Comparison of ENCODE assay signal across 24 mouse cellular contexts in genomic region chr15:82382441-82382840, GRCm38 (mm10). TPM values are rescaled to one million over a fixed set of nuclear protein-coding genes. Genes with fewer than 3 reads are reported as not detected.
DNase-seq lines count a peak whose midpoint lies in the region; ATAC-seq and TF ChIP-seq lines count a peak whose summit lies in the region.
"Had no signal": no experiment of that assay in that cellular context is flagged by ENCODE, and none has a peak within 500 bp of the region (broad histone marks: within the 10 kb centered on the region; RNA-seq: fewer than 3 reads in every experiment).

No protein-coding gene starts in this region.

- H3K9ac ChIP-seq in liver, adult 2 months (ENCODE audit: low read depth, low read length) = no peak overlapping the region
- no peak overlapping the region for H3K9ac ChIP-seq in liver, postnatal 0 days (replicated peaks)

- ATAC-seq in liver, postnatal 0 days = no peak
- ATAC-seq: activated CD4-positive, CD25-positive, alpha-beta regulatory T cell, adult 4 months; CD4-positive, CD25-positive, alpha-beta regulatory T cell, adult 4 months; Patski had no signal

- no peak overlapping the region for H3K4me2 ChIP-seq in liver, postnatal 0 days (ENCODE audit: low read depth, low read length)

- H3K27ac ChIP-seq in layer of hippocampus, adult 2 months = peak overlapping the region; percentile 83; the same call in 1 of the 2 replicates
- H3K27ac ChIP-seq in liver, adult 2 months (replicated peaks; ENCODE audit: insufficient read depth, low read depth, low read length) = no peak overlapping the region
- H3K27ac ChIP-seq in liver, postnatal 0 days (ENCODE audit: low read depth) = no peak overlapping the region

- TF ChIP-seq EP300 in liver, postnatal 0 days (IDR thresholded peaks at IDR 0.05; ENCODE audit: low read depth) = no peak

- peaks cover 22% of the 10 kb centered on the region for H3K4me1 ChIP-seq in liver, adult 2 months (ENCODE audit: control insufficient read depth, insufficient read depth, low read length)
- H3K4me1 ChIP-seq in liver, postnatal 0 days (ENCODE audit: insufficient read depth) = 0 out of 2 replicates have a peak, but pooled peaks cover 3% of the 10 kb centered on the region

- no peak for DNase-seq in layer of hippocampus, adult 2 months (ENCODE audit: low spot score in 2 of 2)
- no peak for DNase-seq in layer of hippocampus, adult 11-12 months (ENCODE audit: low spot score)
- DNase-seq in liver, adult 2 months (ENCODE audit: extremely low read depth, low read depth, low spot score) = peak; percentile 94
- no peak for DNase-seq in liver, postnatal 0 days
- DNase-seq: adrenal gland, adult 2 months; adrenal gland, adult 8-10 months; adrenal gland, postnatal 10 days; adrenal gland, postnatal 14 days; adrenal gland, postnatal 25 days; adrenal gland, postnatal 36 days; B cell, adult 2 months; cerebellum, adult 11 months; cerebellum, adult 11-12 months; cerebellum, adult 18-20 months had no signal

- no peak overlapping the region for H3K4me3 ChIP-seq in layer of hippocampus, adult 2 months
- H3K4me3 ChIP-seq in liver, adult 2 months (ENCODE audit: insufficient read depth, low read depth, low read length) = no peak overlapping the region
- H3K4me3 ChIP-seq in liver, postnatal 0 days (ENCODE audit: low read depth, low read length) = no peak overlapping the region

- peaks cover 8% of the 10 kb centered on the region; the same call in 1 of the 2 replicates for H3K79me2 ChIP-seq in liver, adult 2 months (ENCODE audit: control insufficient read depth, insufficient read depth, low read length)

- TF ChIP-seq POLR2A in liver, adult 2 months (IDR thresholded peaks at IDR 0.05; ENCODE audit: extremely low read depth, insufficient read depth, low read length) = no peak

- H3K9me3 ChIP-seq in liver, postnatal 0 days (ENCODE audit: low read length) = no peaks in the 10 kb centered on the region
- H3K9me3 ChIP-seq: G1E had no signal

- TF ChIP-seq CTCF in layer of hippocampus, adult 2 months (conservative IDR thresholded peaks at IDR 0.05) = no peak
- no peak for TF ChIP-seq CTCF in liver, adult 2 months (IDR thresholded peaks at IDR 0.05; ENCODE audit: low read depth, low read length)
- TF ChIP-seq CTCF in liver, postnatal 0 days (IDR thresholded peaks at IDR 0.05; ENCODE audit: low read depth) = no peak

- no peaks in the 10 kb centered on the region for H3K36me3 ChIP-seq in liver, adult 2 months (ENCODE audit: control insufficient read depth, insufficient read depth, low read length)
- no peaks in the 10 kb centered on the region for H3K36me3 ChIP-seq in liver, postnatal 0 days (replicated peaks; ENCODE audit: insufficient read depth, low read length)
- H3K36me3 ChIP-seq: G1E had no signal

- 33% methylated on average over 2 of the region's 2 CpGs for WGBS in liver, adult 2 months
- 52% methylated on average over 2 of the region's 2 CpGs for WGBS in liver, postnatal 0 days (ENCODE audit: insufficient replicate concordance)

- no peaks in the 10 kb centered on the region for H3K27me3 ChIP-seq in liver, adult 2 months (ENCODE audit: control insufficient read depth, insufficient read depth, low read length)
- H3K27me3 ChIP-seq in liver, postnatal 0 days (ENCODE audit: insufficient read depth, low read length) = no peaks in the 10 kb centered on the region

RNA-seq across cellular contexts. Expression of gene Cyp2d22, which starts 2.4 kb away (rescaled TPM):
- 10 to 100 TPM; 43.0 to 53.8 TPM for total RNA-seq in layer of hippocampus, adult 2 months (2021)
- total RNA-seq in liver, adult 2 months (2014; rRNA removed) = 83.3 and 105 TPM in 2 replicates
- 316 and 337 TPM in 2 replicates for polyA plus RNA-seq in liver, adult 2 months (2012; rRNA removed)
- polyA plus RNA-seq in liver, postnatal 0 days (2015; fragmentation: Nextera tagmentation; extraction: Ambion mirVana) = 42.0 and 44.9 TPM in 2 replicates
- total RNA-seq: MEL had no signal
- polyA plus RNA-seq: G1E had no signal

RNA-seq across cellular contexts. Expression of gene Cyp2d11, which starts 11.4 kb away (rescaled TPM):
- total RNA-seq in layer of hippocampus, adult 2 months (2021) = under 1 TPM in 1 of 2 experiments, not detected in 1; 0.23 TPM
- total RNA-seq in liver, adult 2 months (2014; rRNA removed) = 0.46 and 0.54 TPM in 2 replicates
- 0.32 and 0.91 TPM in 2 replicates for polyA plus RNA-seq in liver, adult 2 months (2012; rRNA removed)
- polyA plus RNA-seq in liver, postnatal 0 days (2015; fragmentation: Nextera tagmentation; extraction: Ambion mirVana) = 0.20 and 0.25 TPM in 2 replicates
- total RNA-seq: adrenal gland, postnatal 14 days; adrenal gland, postnatal 36 days; CH12.LX; ES-E14; G1E; MEL had no signal
- polyA plus RNA-seq: activated CD4-positive, CD25-positive, alpha-beta regulatory T cell, adult 4 months; adrenal gland, adult 2 months; brain, embryonic 14.5 days; C2C12; CD4-positive, CD25-positive, alpha-beta regulatory T cell, adult 4 months; G1E; Patski had no signal

RNA-seq across cellular contexts. Expression of gene Cyp2d10, which starts 24.6 kb away (rescaled TPM):
- under 1 TPM in 1 of 2 experiments, not detected in 1; 0.32 TPM for total RNA-seq in layer of hippocampus, adult 2 months (2021)
- total RNA-seq in liver, adult 2 months (2014; rRNA removed) = 729 and 912 TPM in 2 replicates
- 1,682 and 1,823 TPM in 2 replicates for polyA plus RNA-seq in liver, adult 2 months (2012; rRNA removed)
- 384 and 387 TPM in 2 replicates for polyA plus RNA-seq in liver, postnatal 0 days (2015; fragmentation: Nextera tagmentation; extraction: Ambion mirVana)
- total RNA-seq: adrenal gland, adult 18-20 months; CH12.LX; ES-E14; MEL had no signal
- polyA plus RNA-seq: activated CD4-positive, CD25-positive, alpha-beta regulatory T cell, adult 4 months; brain, embryonic 14.5 days; C2C12; CD4-positive, CD25-positive, alpha-beta regulatory T cell, adult 4 months; G1E had no signal

RNA-seq across cellular contexts. Expression of gene Ndufa6, which starts 28.3 kb away (rescaled TPM):
- 100 to 1,000 TPM; 209 to 211 TPM for total RNA-seq in layer of hippocampus, adult 2 months (2021)
- total RNA-seq in liver, adult 2 months (2014; rRNA removed) = 931 and 1,175 TPM in 2 replicates
- polyA plus RNA-seq in liver, adult 2 months (2012; rRNA removed) = 441 and 456 TPM in 2 replicates
- 642 and 691 TPM in 2 replicates for polyA plus RNA-seq in liver, postnatal 0 days (2015; fragmentation: Nextera tagmentation; extraction: Ambion mirVana)

RNA-seq across cellular contexts. Expression of gene Smdt1, which starts 43.7 kb away (rescaled TPM):
- total RNA-seq in layer of hippocampus, adult 2 months (2021) = 100 to 1,000 TPM; 138 to 144 TPM
- 137 and 141 TPM in 2 replicates for total RNA-seq in liver, adult 2 months (2014; rRNA removed)
- polyA plus RNA-seq in liver, adult 2 months (2012; rRNA removed) = 165 and 186 TPM in 2 replicates
- 145 and 151 TPM in 2 replicates for polyA plus RNA-seq in liver, postnatal 0 days (2015; fragmentation: Nextera tagmentation; extraction: Ambion mirVana)

Comparison
In these comparisons a context has a peak if more than half of its experiments do, and no peak if none do; other contexts are left out.
1. RNA of gene Cyp2d10, which starts 24.6 kb away (total RNA-seq): 729 to 912 TPM in liver, adult 2 months; 0.32 TPM in layer of hippocampus, adult 2 months; every median in the first group is over 100 times any median in the second.